Mouse (Mus musculus) liver, adult 2 months (tissue): ENCODE results near the gene Pou3f3. TPM values are rescaled to one million over a fixed set of nuclear protein-coding genes. Genes with fewer than 3 reads are reported as not detected.

Experiments
- DNase-seq: peaks from one replicate; pipeline ENCODE4 v3.0.0-alpha.2; 2011; ENCODE audit warnings: low read depth, low spot score; ENCODE audit errors: extremely low read depth
- H3K27ac ChIP-seq: fragments of 200-500 bp; replicated peaks from 2 replicates; pipeline ENCODE4 v1.5.1; 2012; ENCODE audit warnings: low read depth, mild to moderate bottlenecking, control low read depth, inconsistent platforms, low read length; ENCODE audit not compliant: insufficient read depth
- H3K27me3 ChIP-seq: fragments of 200-500 bp; 2 replicates; pipeline ENCODE4 v1.6.1; 2012; ENCODE audit warnings: mild to moderate bottlenecking, moderate library complexity, low read length, inconsistent platforms; ENCODE audit not compliant: control insufficient read depth, insufficient read depth
- H3K36me3 ChIP-seq: fragments of 200-500 bp; 2 replicates; pipeline ENCODE4 v1.6.1; 2012; ENCODE audit warnings: low read length, inconsistent platforms; ENCODE audit not compliant: control insufficient read depth, insufficient read depth
- H3K4me1 ChIP-seq: fragments of 200-500 bp; 2 replicates; pipeline ENCODE4 v1.6.1; 2011; ENCODE audit warnings: low read length; ENCODE audit not compliant: control insufficient read depth, insufficient read depth
- H3K4me3 ChIP-seq: fragments of 200-500 bp; 2 replicates; pipeline ENCODE4 v1.5.1; 2011; ENCODE audit warnings: low read depth, mild to moderate bottlenecking, control low read depth, low read length, moderate library complexity; ENCODE audit not compliant: insufficient read depth
- H3K79me2 ChIP-seq: fragments of 200-500 bp; 2 replicates; pipeline ENCODE4 v1.6.1; 2012; ENCODE audit warnings: inconsistent platforms, mild to moderate bottlenecking, low read length, moderate library complexity; ENCODE audit not compliant: control insufficient read depth, insufficient read depth
- H3K9ac ChIP-seq: fragments of 200-500 bp; 2 replicates; pipeline ENCODE4 v1.6.1; 2012; ENCODE audit warnings: low read depth, mild to moderate bottlenecking, control low read depth, inconsistent platforms, low read length
- CTCF ChIP-seq: fragments of 200-500 bp; IDR thresholded peaks from 2 replicates; pipeline ENCODE4 v1.5.1; 2011; ENCODE audit warnings: low read depth, low read length, control low read depth
- POLR2A ChIP-seq: fragments of 200-500 bp; IDR thresholded peaks from 2 replicates; pipeline ENCODE4 v1.6.1; 2011; ENCODE audit warnings: low read length, control low read depth; ENCODE audit not compliant: insufficient read depth; ENCODE audit errors: extremely low read depth
- WGBS: fragments of 180-500 bp; shearing (Covaris S2); methylation state at CpG from one replicate; pipeline ENCODE4 v1.1.7; 2018; 5-methylcytosine and 5-hydroxymethylcytosine counted together
- polyA plus RNA-seq: library from polyadenylated mRNA; depleted of rRNA; stranded (reverse); fragments of >200 nt; gene quantifications from 2 replicates; pipeline ENCODE4 v1.2.3, GENCODE M21; 2012
- total RNA-seq: library from RNA; depleted of rRNA; stranded (reverse); fragments of >200 nt; gene quantifications from 2 replicates; pipeline ENCODE4 v1.2.3, GENCODE M21; 2014

Pou3f3 gene
- total and polyA plus RNA-seq, 2 experiments, result not detected

GRCm38 (mm10) chr1:42683861-42684260, 11.7 kb upstream of the Pou3f3 start:
- Histone ChIP-seq H3K4me3 (no peak overlapping the region), H3K79me2 (no peaks in the 10 kb centered on the region)
- TF ChIP-seq POLR2A (no peak), CTCF (no peak)

GRCm38 (mm10) chr1:42684345-42684744, 11.2 kb upstream of the Pou3f3 start:
- Histone ChIP-seq H3K4me1 (no peaks in the 10 kb centered on the region), H3K4me3 (no peak overlapping the region), H3K79me2 (no peaks in the 10 kb centered on the region), H3K27me3 (peaks cover 15% of the 10 kb centered on the region; the same call in 1 of the 2 replicates), H3K27ac (no peak overlapping the region), H3K36me3 (no peaks in the 10 kb centered on the region), H3K9ac (no peak overlapping the region)
- 5% methylated on average over 27 of the region's 27 CpGs for WGBS
- no peak for DNase-seq
- TF ChIP-seq POLR2A (no peak), CTCF (no peak)

More at GRCm38 (mm10) chr1:42683861-42684260, 11.7 kb upstream of the Pou3f3 start:
- H3K9ac ChIP-seq, result no peak overlapping the region
- no peak overlapping the region for H3K27ac ChIP-seq
- no peaks in the 10 kb centered on the region for H3K36me3 ChIP-seq
- 4% methylated on average over 6 of the region's 6 CpGs for WGBS
- H3K4me1 ChIP-seq, result no peaks in the 10 kb centered on the region
- H3K27me3 ChIP-seq, result peaks cover 15% of the 10 kb centered on the region; the same call in 1 of the 2 replicates
- DNase-seq, result no peak

DNA sequence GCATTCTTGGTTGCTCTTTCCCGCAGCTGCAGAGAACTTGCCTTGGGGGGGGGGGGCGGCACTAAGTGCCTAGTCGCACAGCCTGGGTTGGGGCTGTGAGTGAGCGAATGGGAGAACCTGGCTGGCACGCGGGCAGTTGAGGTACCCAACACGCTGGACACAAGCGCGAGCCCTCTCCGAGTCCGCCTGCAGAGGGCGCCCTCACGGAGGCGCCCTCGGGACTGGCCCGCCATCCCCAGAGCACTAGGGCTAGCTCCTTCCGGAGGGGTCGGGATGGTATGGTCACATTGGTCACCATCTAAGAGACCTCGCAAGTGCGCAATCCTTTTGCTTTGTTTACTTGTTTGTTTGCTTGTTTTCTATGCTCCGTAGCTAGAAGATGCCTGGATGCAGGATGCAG, 10.8 kb upstream of the Pou3f3 start:
- no peak overlapping the region for H3K4me3 ChIP-seq
- no peak overlapping the region for H3K27ac ChIP-seq
- no peak for DNase-seq
- no peak overlapping the region for H3K9ac ChIP-seq
- H3K79me2 ChIP-seq, result no peaks in the 10 kb centered on the region
- H3K36me3 ChIP-seq, result no peaks in the 10 kb centered on the region
- no peak for TF ChIP-seq CTCF
- no peak for TF ChIP-seq POLR2A
- H3K27me3 ChIP-seq, result peaks cover 16% of the 10 kb centered on the region; the same call in 1 of the 2 replicates
- no peaks in the 10 kb centered on the region for H3K4me1 ChIP-seq
- whole genome bisulfite sequencing, result 2% methylated on average over 21 of the region's 21 CpGs

DNA sequence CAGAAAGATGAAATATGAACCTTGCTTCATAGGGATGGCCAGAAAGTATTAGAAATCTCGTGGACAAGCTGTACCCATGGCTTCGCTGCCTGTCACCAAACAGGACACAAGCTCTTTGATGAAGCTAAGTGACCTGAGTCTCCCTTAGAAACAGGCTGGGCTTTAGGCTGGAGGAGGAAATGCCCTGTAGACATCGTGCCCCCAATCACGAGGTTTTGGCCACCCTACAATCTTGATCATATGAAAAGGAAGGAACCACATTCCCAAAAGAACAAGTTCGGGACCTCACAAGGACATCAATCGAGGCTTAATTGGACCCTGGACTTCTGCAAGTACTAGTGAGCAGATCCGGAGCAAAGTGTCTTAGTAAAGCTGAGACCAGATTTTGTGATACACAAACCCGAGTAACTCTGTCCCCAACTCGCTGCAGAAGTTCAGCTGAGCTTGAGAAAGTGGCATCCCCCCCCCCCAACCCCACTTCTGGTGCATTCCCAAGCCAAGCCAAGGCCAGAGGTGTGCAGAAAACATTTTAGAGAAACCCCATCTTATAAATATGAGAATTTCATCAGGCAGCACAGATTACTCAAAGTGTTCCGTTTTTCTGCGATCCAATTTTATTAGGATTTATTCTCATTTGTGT, 10.1 kb upstream of the Pou3f3 start:
- Histone ChIP-seq H3K4me3 (no peak overlapping the region), H3K4me1 (no peaks in the 10 kb centered on the region), H3K27ac (no peak overlapping the region), H3K36me3 (no peaks in the 10 kb centered on the region), H3K27me3 (peaks cover 18% of the 10 kb centered on the region; the same call in 1 of the 2 replicates), H3K79me2 (no peaks in the 10 kb centered on the region), H3K9ac (no peak overlapping the region)
- no peak for TF ChIP-seq CTCF
- TF ChIP-seq POLR2A, result no peak
- no peak for DNase-seq
- WGBS, result 4% methylated on average over 11 of the region's 11 CpGs

DNA sequence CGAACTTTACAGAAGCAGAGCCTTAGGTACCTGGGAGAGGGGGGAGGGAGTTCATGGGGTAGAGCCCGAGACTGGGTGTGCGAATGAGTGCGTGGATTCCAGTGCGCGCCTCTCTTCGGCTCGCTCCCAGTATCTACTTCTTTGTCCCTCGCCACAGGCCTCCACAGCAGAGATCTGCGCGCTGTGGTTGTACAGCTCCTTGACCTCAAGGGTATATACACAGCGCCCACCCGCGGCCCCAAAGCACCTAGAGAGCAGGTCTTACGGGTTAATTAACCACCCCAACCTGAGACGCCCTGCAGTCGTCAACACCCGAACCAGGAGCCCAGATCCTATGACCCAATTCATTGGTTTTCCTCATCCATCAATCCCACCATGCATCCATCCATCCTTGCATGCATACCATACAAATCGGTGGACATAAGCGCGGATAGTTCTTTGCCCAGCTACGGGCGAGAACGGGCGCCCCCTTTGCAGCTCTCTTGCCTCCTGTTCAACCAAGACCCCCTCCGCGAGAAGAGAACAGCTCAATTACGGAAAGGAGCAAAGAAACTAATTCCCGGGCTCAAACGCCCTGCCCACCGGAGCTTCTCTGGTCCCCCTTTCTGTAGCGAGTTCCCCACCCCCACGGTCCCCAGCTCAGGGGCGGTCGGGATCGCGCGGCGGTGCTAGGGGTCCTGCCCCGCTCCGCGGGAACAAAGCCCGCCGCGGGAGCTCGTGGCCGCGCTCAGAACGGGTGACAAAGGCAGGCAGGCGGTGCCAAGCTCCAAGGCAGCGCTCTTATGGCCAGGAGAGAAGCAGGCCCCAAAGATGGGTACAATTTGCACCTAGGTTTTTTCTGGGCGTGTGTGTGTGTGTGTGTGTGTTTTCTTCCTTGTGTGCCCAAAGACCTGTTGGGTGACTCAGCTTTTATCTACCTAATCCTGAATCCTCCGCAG, 9.1 kb upstream of the Pou3f3 start:
- Histone ChIP-seq H3K27me3 (peaks cover 18% of the 10 kb centered on the region; the same call in 1 of the 2 replicates), H3K79me2 (no peaks in the 10 kb centered on the region), H3K9ac (no peak overlapping the region), H3K36me3 (no peaks in the 10 kb centered on the region), H3K27ac (no peak overlapping the region), H3K4me1 (no peaks in the 10 kb centered on the region), H3K4me3 (no peak overlapping the region)
- DNase-seq, result no peak
- no peak for TF ChIP-seq CTCF
- no peak for TF ChIP-seq POLR2A
- 1% methylated on average over 53 of the region's 53 CpGs for WGBS
